Mouse (Mus musculus): ENCODE results near the gene Dmac2.

DNA sequence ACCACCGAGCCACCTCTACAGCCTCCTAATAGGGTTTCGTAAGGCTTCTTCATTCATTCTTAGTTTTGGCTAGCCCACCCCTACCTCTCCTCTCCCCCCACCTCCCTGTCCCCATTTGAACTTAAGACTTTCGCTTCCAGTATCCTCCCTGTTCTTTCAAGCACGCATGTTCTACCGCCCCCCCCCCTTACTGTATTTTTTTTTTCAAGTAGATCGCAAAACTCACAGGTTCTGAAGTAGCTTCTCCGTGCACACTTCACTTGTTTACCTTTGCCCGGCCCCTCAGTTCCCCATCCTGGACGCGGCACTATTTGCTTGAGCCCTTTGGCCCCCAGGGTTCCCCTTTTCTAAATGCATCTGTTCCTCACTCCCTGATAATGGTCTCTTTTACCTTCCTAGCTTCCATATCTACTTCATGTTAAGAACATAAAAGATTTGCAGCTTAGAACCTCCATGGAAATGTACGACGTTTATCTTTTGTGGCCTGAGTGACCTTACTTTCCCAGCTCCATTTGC is 33.1 kb downstream of the Dmac2 start:
- TF ChIP-seq CTCF (IDR thresholded peaks at IDR 0.05; ENCODE audit: control insufficient read depth, insufficient read depth, insufficient read length) (no peak), FOSL1 (IDR thresholded peaks at IDR 0.05; ENCODE audit: insufficient read depth, low read length, poor library complexity, severe bottlenecking) (no peak), MYOG (IDR thresholded peaks at IDR 0.05; ENCODE audit: control insufficient read depth, extremely low read depth, insufficient read length) (no peak), MAX (IDR thresholded peaks at IDR 0.05) (no peak), MYOD1 (IDR thresholded peaks at IDR 0.05; ENCODE audit: control insufficient read depth, insufficient read length, low read depth) (no peak), CEBPB (IDR thresholded peaks at IDR 0.05; ENCODE audit: low read depth) (no peak), USF1 (IDR thresholded peaks at IDR 0.05; ENCODE audit: low read depth) (no peak)
